Mouse (Mus musculus) stomach, postnatal 0 days (tissue): ENCODE data around the gene Dlg2.

Experiments used
- CTCF ChIP-seq: IDR thresholded peaks from 2 replicates; pipeline ENCODE4 v1.5.1; 2016; ENCODE audit warnings: antibody characterized with exemption, low read depth, mild to moderate bottlenecking, moderate library complexity
- EP300 ChIP-seq: optimal IDR thresholded peaks from 2 replicates; pipeline ENCODE3; 2016; ENCODE audit warnings: antibody characterized with exemption

DNA sequence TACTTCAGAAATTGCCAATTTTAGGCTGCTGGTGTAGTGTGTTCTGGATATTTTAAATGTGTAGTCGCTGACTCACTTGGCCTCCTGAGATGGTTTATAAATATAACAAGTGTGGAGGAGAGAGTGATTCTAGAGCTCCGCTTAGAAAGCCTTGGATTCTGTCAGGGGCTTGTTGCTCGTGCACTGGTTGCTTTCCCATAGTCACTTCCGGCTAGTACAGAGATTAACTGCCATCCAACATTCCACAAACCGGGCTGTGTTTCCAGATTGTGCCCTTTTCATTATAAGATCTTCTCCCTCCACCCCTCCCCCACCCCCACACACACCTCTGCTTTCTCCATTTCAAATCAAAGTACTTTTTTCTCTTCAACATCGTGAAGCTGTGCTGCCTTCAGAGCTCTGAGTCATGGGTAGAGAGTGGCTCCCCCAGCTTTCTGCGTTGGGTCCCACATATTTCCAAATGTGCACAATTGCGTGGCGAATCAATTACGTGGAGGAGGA, 893.4 kb downstream of the Dlg2 start:
- TF ChIP-seq CTCF: no peak
- TF ChIP-seq EP300: no peak
